Mouse (Mus musculus) gastrocnemius, postnatal 14 days (tissue): ENCODE results near the gene Amy2a4. TPM values are rescaled to one million over a fixed set of nuclear protein-coding genes. Genes with fewer than 3 reads are reported as not detected.
"Not testable (repeated sequence)": the region's sequence is repeated elsewhere in the genome, so short reads cannot be mapped to it uniquely, and the experiment has no call there.

Experiments
- DNase-seq: peaks from one replicate; pipeline ENCODE4 v3.0.0; 2021; ENCODE audit warnings: mixed read lengths
- intact Hi-C: fragments of 180-260 bp; cut with DNase I; formaldehyde crosslinking; loops from one replicate; pipeline ENCODE4 v1.15.1; 2025; ENCODE audit warnings: low total_unique reads
- long read RNA-seq, 2 experiments: library from polyadenylated mRNA; stranded (forward); transcript quantifications; one replicate each; pipeline ENCODE4 v2.0.0; 2021
- total RNA-seq, 2 experiments: library from RNA; stranded (reverse); gene quantifications; 2 replicates each; pipeline ENCODE4 v1.2.3; 2021

The Amy2a4 gene
- not detected for total RNA-seq
- long read RNA-seq, experiment 1: 0 reads
- long read RNA-seq, experiment 2: 0 reads

DNA sequence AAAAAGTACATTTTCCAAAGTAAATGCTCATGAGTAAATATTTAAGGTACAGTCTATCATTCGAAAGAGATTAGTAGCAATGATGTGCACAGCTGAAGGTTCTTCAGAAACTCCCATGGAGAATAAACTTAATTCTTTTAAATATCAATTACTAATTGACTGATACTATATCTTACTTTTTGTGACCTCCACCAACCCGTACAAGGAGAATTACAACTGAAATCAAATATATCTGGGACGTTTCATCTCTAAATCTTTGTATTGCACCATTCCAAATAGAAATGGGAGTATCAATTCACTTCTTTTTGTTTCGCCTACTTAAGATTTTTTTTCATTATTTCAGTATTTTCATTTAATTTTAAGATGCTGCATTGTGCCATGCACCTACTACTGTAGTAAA, at the start of gene Amy2a4:
Gene Amy2a4 (minus strand): TSS at position 101 of the 400 bp plus-strand sequence.
- DNase-seq, intact Hi-C loops: not testable (repeated sequence)

DNA sequence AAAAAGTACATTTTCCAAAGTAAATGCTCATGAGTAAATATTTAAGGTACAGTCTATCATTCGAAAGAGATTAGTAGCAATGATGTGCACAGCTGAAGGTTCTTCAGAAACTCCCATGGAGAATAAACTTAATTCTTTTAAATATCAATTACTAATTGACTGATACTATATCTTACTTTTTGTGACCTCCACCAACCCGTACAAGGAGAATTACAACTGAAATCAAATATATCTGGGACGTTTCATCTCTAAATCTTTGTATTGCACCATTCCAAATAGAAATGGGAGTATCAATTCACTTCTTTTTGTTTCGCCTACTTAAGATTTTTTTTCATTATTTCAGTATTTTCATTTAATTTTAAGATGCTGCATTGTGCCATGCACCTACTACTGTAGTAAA, 32.7 kb upstream of the Amy2a4 start, which contains the start of gene Amy2a3:
Gene Amy2a3 (minus strand): TSS at position 101 of the 400 bp plus-strand sequence.
- intact Hi-C loops: not testable (repeated sequence)

DNA sequence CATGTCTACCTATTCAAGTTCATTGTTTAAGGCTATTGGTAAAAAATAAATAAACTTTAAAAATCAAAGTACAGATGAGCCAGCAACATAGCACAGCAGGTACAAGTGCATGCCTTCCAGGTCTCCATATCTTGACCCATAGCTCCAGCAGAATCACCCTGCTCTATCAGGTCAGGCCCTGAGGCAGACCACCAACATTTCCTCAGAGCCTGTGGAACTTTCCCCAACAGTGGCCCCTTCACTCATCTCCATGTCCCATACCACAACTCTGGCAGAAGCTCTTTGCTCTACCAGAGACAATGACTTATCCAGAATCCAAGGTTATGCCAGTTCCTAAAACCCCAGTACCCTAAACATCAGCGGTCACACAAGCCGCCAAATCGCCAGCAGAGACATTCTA, 21.7 kb upstream of the Amy2a4 start:
- DNase-seq, intact Hi-C loops: not testable (repeated sequence)

More for the DNA sequence above, 32.7 kb upstream of the Amy2a4 start, which contains the start of gene Amy2a3:
- not testable (repeated sequence) for DNase-seq

DNA sequence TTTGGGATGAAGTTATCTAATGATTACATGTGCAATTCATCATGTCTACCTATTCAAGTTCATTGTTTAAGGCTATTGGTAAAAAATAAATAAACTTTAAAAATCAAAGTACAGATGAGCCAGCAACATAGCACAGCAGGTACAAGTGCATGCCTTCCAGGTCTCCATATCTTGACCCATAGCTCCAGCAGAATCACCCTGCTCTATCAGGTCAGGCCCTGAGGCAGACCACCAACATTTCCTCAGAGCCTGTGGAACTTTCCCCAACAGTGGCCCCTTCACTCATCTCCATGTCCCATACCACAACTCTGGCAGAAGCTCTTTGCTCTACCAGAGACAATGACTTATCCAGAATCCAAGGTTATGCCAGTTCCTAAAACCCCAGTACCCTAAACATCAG, 11.0 kb downstream of the Amy2a4 start:
- intact Hi-C loops: not testable (repeated sequence)

DNA sequence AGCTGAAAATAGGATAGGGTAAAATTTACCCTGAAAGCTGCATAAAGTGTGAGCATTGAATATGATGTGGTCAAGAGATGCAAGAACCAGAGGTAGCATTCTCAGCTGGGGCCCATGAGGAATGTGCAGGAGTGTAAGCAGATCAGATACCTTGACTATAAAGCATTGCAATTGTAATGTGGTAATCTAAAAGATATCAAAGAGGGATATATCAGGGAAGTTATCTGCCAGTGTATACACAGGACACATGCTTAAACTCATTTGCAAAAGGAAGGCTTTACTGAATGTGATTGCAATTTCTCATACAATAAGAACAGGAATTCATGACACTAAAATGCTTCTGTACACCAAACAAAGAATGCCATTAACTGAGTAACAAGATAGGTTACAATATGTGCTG, 11.7 kb downstream of the Amy2a4 start:
- intact Hi-C loops, DNase-seq: not testable (repeated sequence)

More for the DNA sequence above, 11.0 kb downstream of the Amy2a4 start:
- DNase-seq: not testable (repeated sequence)

DNA sequence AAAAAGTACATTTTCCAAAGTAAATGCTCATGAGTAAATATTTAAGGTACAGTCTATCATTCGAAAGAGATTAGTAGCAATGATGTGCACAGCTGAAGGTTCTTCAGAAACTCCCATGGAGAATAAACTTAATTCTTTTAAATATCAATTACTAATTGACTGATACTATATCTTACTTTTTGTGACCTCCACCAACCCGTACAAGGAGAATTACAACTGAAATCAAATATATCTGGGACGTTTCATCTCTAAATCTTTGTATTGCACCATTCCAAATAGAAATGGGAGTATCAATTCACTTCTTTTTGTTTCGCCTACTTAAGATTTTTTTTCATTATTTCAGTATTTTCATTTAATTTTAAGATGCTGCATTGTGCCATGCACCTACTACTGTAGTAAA, 32.5 kb downstream of the Amy2a4 start, which contains the start of gene Amy2a5:
Gene Amy2a5 (minus strand): TSS at position 101 of the 400 bp plus-strand sequence.
- DNase-seq, intact Hi-C loops: not testable (repeated sequence)

Other genes starting within 250 kb of the Amy2a4 start
- gene Amy2a5, start 32.6 kb downstream of the Amy2a4 start, total RNA-seq: not detected
- not detected for gene Amy2a3, start 32.6 kb upstream of the Amy2a4 start, total RNA-seq
- not detected for gene Amy2a2, start 65.2 kb upstream of the Amy2a4 start, total RNA-seq
- gene Amy2a1, start 241.0 kb upstream of the Amy2a4 start, total RNA-seq: not detected